Mouse (Mus musculus) erythroblast, adult 5-6 weeks (primary cell): ENCODE data around the gene Ikbip. TPM values are rescaled to one million over a fixed set of nuclear protein-coding genes. Genes with fewer than 3 reads are reported as not detected.

ENCODE experiments used
- ATAC-seq: replicated peaks from 2 replicates; pipeline ENCODE4 v1.8.0; 2016; ENCODE audit warnings: moderate number of reproducible peaks, mild to moderate bottlenecking, moderate TSS enrichment, inconsistent platforms; ENCODE audit not compliant: poor library complexity, low FRiP score, severe bottlenecking
- total RNA-seq, 2 experiments: library from RNA; stranded (forward) in 1 of 2; stranded (reverse) in 1 of 2; fragments of 150-400 nt in 1 of 2; fragments of 200-764, 138-1000 nt in 1 of 2; gene quantifications; 2 replicates each; pipeline versions ENCODE4 v1.2.3 to v1.2.4; 2015 to 2017; ENCODE audit warnings: low replicate concordance in 2 of 2

The Ikbip gene
- total RNA-seq, 2 experiments from 2014 or later: 1.2 to 8.3 TPM

DNA sequence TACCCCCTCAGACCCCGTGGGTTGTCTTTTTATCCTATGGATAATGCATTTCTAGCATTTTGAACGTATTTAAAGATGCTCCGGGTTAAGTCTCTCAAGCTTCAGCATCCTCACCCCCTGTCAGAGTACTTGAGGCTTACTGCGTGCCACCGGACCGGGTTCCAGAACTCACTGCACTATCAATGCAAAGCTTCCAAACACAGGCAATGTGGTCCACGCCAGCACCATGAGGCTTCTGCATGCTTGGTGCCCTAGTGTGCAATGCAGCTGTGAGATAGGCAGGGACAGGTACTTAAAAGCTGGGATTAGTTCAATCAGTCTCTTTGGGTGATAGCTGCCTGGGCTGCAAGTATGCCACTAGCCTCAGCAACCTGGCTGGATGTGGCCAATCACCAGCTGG is 62.7 kb downstream of the Ikbip start:
- ATAC-seq: no peak

Other genes starting within 250 kb of the Ikbip start
- 22.7 and 36.6 TPM in 2 replicates for gene Apaf1, start 170 bp upstream of the Ikbip start, total RNA-seq (2015; ENCODE audit: low replicate concordance)
- 17.1 and 21.3 TPM in 2 replicates for gene Apaf1, start 170 bp upstream of the Ikbip start, total RNA-seq (2017; ENCODE audit: low replicate concordance)
- 113 and 194 TPM in 2 replicates for gene Slc25a3, start 41.1 kb downstream of the Ikbip start, total RNA-seq (2015; ENCODE audit: low replicate concordance)
- gene Slc25a3, start 41.1 kb downstream of the Ikbip start, total RNA-seq (2017; ENCODE audit: low replicate concordance): 46.6 and 48.1 TPM in 2 replicates
- 114 and 144 TPM in 2 replicates for gene Tmpo, start 98.4 kb downstream of the Ikbip start, total RNA-seq (2015; ENCODE audit: low replicate concordance)
- 181 and 340 TPM in 2 replicates for gene Tmpo, start 98.4 kb downstream of the Ikbip start, total RNA-seq (2017; ENCODE audit: low replicate concordance)